Mouse (Mus musculus): Measurements from ENCODE around the gene Aldh3a1. TPM values are rescaled to one million over a fixed set of nuclear protein-coding genes. Genes with fewer than 3 reads are reported as not detected.

The Aldh3a1 gene
- total RNA-seq, 2 experiments from 2014 or later = 0.95 TPM; not detected in 1

GRCm38 (mm10) chr11:61236015-61236414, 28.7 kb downstream of the Aldh3a1 start:
- DNase-seq = no peak

GRCm38 (mm10) chr11:61244406-61244805, 37.1 kb downstream of the Aldh3a1 start:
- no peak for DNase-seq

- no peak for DNase-seq
Observed at GRCm38 (mm10) chr11:61251741-61252140, 44.4 kb downstream of the Aldh3a1 start.

GRCm38 (mm10) chr11:61252807-61253206, 45.5 kb downstream of the Aldh3a1 start:
- DNase-seq = no peak

- DNase-seq = no peak
Observed at GRCm38 (mm10) chr11:61259106-61259505, 51.8 kb downstream of the Aldh3a1 start.

- no peak for DNase-seq
Observed at GRCm38 (mm10) chr11:61262516-61262915, 55.2 kb downstream of the Aldh3a1 start.

GRCm38 (mm10) chr11:61263841-61264240, 56.5 kb downstream of the Aldh3a1 start:
- DNase-seq = no peak

- peak; percentile 96 for DNase-seq
Observed at GRCm38 (mm10) chr11:61266551-61267533, 59.5 kb downstream of the Aldh3a1 start, which contains the start of gene Aldh3a2. Aldh3a2 (minus strand) TSS chr11:61267464.

Other genes with a start within 250 kb of the Aldh3a1 start
- gene Kcnj12, start 185.0 kb upstream of the Aldh3a1 start, total RNA-seq (2021) = 1 to 10 TPM; 1.3 to 2.5 TPM
- 1 to 10 TPM in 1 of 2 experiments, under 1 TPM in 1; 0.40 to 1.1 TPM for gene Tnfrsf13b, start 80.8 kb upstream of the Aldh3a1 start, total RNA-seq (2021)
- gene Usp22, start 32.5 kb upstream of the Aldh3a1 start, total RNA-seq (2021) = 10 to 100 TPM; 59.1 to 99.4 TPM
- 10 to 100 TPM; 46.1 to 63.7 TPM for gene Aldh3a2, start 59.9 kb downstream of the Aldh3a1 start, total RNA-seq (2021)
- gene Slc47a2, start 135.3 kb downstream of the Aldh3a1 start, total RNA-seq (2021) = not detected
- 1 to 10 TPM in 1 of 2 experiments, under 1 TPM in 1; 0.56 to 1.8 TPM for gene Slc47a1, start 170.8 kb downstream of the Aldh3a1 start, total RNA-seq (2021)
- gene Rnf112, start 246.6 kb downstream of the Aldh3a1 start, total RNA-seq (2021) = 1 to 10 TPM; 1.1 to 1.3 TPM